Mouse (Mus musculus) heart, adult 2 months (tissue): ENCODE results near the gene Cbl. TPM values are rescaled to one million over a fixed set of nuclear protein-coding genes. Genes with fewer than 3 reads are reported as not detected.
A peak's percentile ranks its signal among the peaks of the same experiment; 100 is the strongest.

Experiments
- DNase-seq, 2 experiments: peaks; one replicate each; pipeline ENCODE4 v3.0.0; 2021
- H3K27ac ChIP-seq: fragments of 200-600 bp; 2 replicates; pipeline ENCODE4 v1.8.1; 2022
- H3K27me3 ChIP-seq: fragments of 200-500 bp; 2 replicates; pipeline ENCODE4 v1.6.1; 2012; ENCODE audit warnings: mild to moderate bottlenecking, low read length, inconsistent platforms, mixed read lengths; ENCODE audit not compliant: control insufficient read depth, insufficient read depth
- H3K36me3 ChIP-seq: fragments of 200-500 bp; 2 replicates; pipeline ENCODE4 v1.6.1; 2012; ENCODE audit warnings: low read length, inconsistent platforms; ENCODE audit not compliant: control insufficient read depth, insufficient read depth
- H3K4me1 ChIP-seq: fragments of 200-500 bp; 2 replicates; pipeline ENCODE4 v1.6.1; 2011; ENCODE audit warnings: low read length; ENCODE audit not compliant: control insufficient read depth, insufficient read depth
- H3K4me3 ChIP-seq: fragments of 200-600 bp; 2 replicates; pipeline ENCODE4 v1.8.1; 2022
- H3K79me2 ChIP-seq: fragments of 200-500 bp; replicated peaks from 2 replicates; pipeline ENCODE4 v1.6.1; 2012; ENCODE audit warnings: mild to moderate bottlenecking, inconsistent platforms, low read length, moderate library complexity, mixed read lengths; ENCODE audit not compliant: control insufficient read depth, insufficient read depth
- H3K9ac ChIP-seq: fragments of 200-500 bp; 2 replicates; pipeline ENCODE4 v1.6.1; 2012; ENCODE audit warnings: low read depth, mild to moderate bottlenecking, control low read depth, inconsistent platforms, low read length, mixed read lengths
- CTCF ChIP-seq: fragments of 200-600 bp; IDR thresholded peaks from 2 replicates; pipeline ENCODE4 v1.8.1; 2022; ENCODE audit warnings: antibody characterized with exemption, mild to moderate bottlenecking, moderate library complexity
- EP300 ChIP-seq: fragments of 200-500 bp; IDR thresholded peaks from 2 replicates; pipeline ENCODE4 v1.6.1; 2011; ENCODE audit warnings: low read depth, low read length, control low read depth; ENCODE audit not compliant: insufficient read depth
- POLR2A ChIP-seq: fragments of 200-500 bp; IDR thresholded peaks from 2 replicates; pipeline ENCODE4 v1.6.1; 2011; ENCODE audit warnings: mild to moderate bottlenecking, low read depth, low read length, control low read depth; ENCODE audit not compliant: insufficient read depth
- WGBS: fragments of 180-500 bp; shearing (Covaris S2); methylation state at CpG from one replicate; pipeline ENCODE4 v1.1.7; 2018; 5-methylcytosine and 5-hydroxymethylcytosine counted together
- intact Hi-C: fragments of 180-260 bp; cut with DNase I; formaldehyde crosslinking; loops from one replicate; pipeline ENCODE4 v1.15.1; 2025
- polyA plus RNA-seq: library from polyadenylated mRNA; depleted of rRNA; stranded (reverse); fragments of >200 nt; gene quantifications from 2 replicates; pipeline ENCODE4 v1.2.3, GENCODE M21; 2012
- total RNA-seq, 2 experiments: library from RNA; stranded (reverse); gene quantifications; 2 replicates each; pipeline ENCODE4 v1.2.3; 2021

The Cbl gene
- total and polyA plus RNA-seq, 3 experiments: 5.0 to 18.7 (median 17.8) TPM

DNA sequence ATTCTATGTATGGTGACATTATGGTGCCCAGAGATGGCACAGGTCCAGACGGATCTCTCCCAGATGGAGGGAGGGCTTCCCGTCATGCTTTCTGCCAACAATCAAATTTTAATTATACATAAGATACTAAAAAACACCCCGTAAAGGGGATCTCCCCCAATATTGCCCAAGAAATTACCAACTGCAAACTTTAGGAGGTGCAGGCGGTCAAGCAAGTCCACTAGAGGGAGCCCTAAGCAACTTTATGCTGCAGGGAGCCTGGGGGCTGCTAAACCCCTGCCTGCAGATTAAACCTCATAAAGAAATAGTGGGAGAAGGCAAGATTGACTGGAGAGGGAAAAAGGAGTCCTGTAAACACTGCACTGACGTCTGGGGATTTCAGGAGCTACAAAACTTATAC lies 5.6 kb upstream of the Cbl start:
- Histone ChIP-seq H3K27me3 (no peaks in the 10 kb centered on the region), H3K36me3 (no peaks in the 10 kb centered on the region), H3K79me2 (no peaks in the 10 kb centered on the region), H3K9ac (no peak overlapping the region), H3K4me1 (peaks cover under 1% of the 10 kb centered on the region), H3K4me3 (no peak overlapping the region), H3K27ac (no peak overlapping the region)
- DNase-seq: peak; percentile 37 to 57
- intact Hi-C loops: loop anchor here (2.0 to 10.0 kb wide), 2 partner anchors 151 to 255 kb away; no protein-coding TSS in a partner anchor
- 9% methylated on average over 5 of the region's 5 CpGs for WGBS
- TF ChIP-seq EP300: 0 out of 2 replicates have a peak, but pooled peaks have one; percentile 25
- TF ChIP-seq POLR2A: no peak
- peak; percentile 93 for TF ChIP-seq CTCF

DNA sequence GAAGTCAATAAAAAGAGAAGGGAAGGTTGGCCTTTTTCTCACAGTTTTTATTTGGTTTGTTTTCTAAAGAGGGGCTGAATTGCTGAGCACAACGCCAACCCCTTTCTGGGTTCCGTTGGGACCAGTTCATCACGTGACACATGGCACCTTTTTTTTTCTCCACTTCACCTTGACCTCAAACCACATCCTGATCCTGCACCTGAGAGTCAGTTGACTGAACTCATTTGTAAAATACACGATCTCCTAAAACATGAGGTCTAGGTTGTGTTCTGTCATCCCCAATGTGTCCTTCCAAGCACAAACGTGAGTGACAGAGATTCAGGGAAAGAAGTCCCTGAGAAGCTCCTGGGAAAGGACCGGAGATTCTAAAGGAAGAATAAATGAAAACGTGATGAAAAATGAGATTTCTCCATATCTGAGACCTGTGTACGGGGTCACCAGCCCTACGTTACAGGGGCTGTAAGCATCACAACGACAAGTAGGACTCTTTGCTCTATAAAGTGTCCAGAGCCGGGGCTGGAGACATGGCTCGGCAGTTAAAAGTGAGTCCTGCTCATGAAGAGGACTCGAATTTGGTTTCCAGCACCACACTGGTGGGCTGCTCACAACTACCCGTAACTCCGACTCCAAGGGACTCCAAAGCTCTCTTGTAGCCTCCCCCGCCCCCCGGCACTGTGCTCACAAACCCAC lies 4.8 kb upstream of the Cbl start:
- DNase-seq: no peak
- intact Hi-C loops: loop anchor here (2.0 to 10.0 kb wide), 2 partner anchors 152 to 254 kb away; no protein-coding TSS in a partner anchor
- Histone ChIP-seq H3K4me3 (no peak overlapping the region), H3K27ac (no peak overlapping the region), H3K27me3 (no peaks in the 10 kb centered on the region), H3K4me1 (peaks cover 2% of the 10 kb centered on the region), H3K36me3 (no peaks in the 10 kb centered on the region), H3K79me2 (no peaks in the 10 kb centered on the region), H3K9ac (no peak overlapping the region)
- TF ChIP-seq POLR2A (no peak), EP300 (no peak), CTCF (no peak)
- WGBS: 77% methylated on average over 17 of the region's 17 CpGs

DNA sequence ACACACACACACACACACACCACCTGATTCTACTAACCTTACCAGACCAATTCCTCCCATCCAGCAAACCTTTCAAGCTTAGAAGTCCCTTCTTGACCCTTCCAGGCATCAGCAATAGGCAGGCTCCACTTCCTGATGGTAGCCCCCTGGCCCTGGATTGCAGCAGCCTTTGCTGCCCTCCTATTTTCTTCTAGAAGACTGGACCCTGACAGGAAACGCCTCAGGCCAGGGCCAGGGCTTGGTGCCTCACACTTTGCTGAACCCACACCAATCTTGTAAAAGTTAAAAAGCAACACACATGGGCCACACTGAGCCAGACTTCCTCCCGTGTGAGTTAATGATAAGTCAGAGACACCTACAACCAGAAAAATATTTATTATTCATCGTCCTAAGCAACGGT lies 3.3 kb upstream of the Cbl start:
- no peaks in the 10 kb centered on the region; the same call in 1 of the 2 replicates for H3K36me3 ChIP-seq
- no peak for DNase-seq
- H3K79me2 ChIP-seq: peaks cover 4% of the 10 kb centered on the region; the same call in 1 of the 2 replicates
- H3K4me1 ChIP-seq: peaks cover 2% of the 10 kb centered on the region
- WGBS: 55% methylated on average over 4 of the region's 4 CpGs
- intact Hi-C loops: loop anchor here (10.0 kb wide), 1 partner anchor 252 kb away; no protein-coding TSS in a partner anchor
- TF ChIP-seq EP300 (no peak), CTCF (no peak), POLR2A (no peak)
- no peak overlapping the region for H3K4me3 ChIP-seq
- no peaks in the 10 kb centered on the region for H3K27me3 ChIP-seq
- no peak overlapping the region for H3K27ac ChIP-seq
- no peak overlapping the region for H3K9ac ChIP-seq

DNA sequence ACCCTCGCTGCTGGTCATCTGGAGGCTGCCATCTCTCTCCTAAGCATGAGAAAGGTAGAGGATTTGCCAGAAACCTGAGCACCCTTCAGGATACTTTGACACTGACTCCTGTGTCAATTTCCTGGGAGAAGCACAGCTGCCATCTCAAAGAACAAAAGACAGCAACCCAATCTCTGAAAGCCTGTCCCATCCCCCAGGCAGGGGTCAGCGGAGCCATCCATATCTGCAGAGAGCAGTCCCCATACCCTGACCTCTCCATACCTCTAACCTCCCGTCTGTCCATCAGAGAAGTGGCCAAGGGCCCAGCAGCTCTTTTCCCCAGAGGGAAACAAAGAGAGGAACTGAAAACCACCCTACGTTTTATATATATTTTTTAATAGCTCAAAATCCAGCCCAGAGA lies 2.8 kb upstream of the Cbl start:
- intact Hi-C loops: loop anchor here (10.0 kb wide), 1 partner anchor 252 kb away; no protein-coding TSS in a partner anchor
- H3K4me3 ChIP-seq: no peak overlapping the region
- DNase-seq: no peak
- no peaks in the 10 kb centered on the region for H3K27me3 ChIP-seq
- 76% methylated on average over 4 of the region's 4 CpGs for WGBS
- H3K4me1 ChIP-seq: peaks cover 4% of the 10 kb centered on the region
- TF ChIP-seq POLR2A: no peak
- no peak for TF ChIP-seq EP300
- no peak for TF ChIP-seq CTCF
- no peak overlapping the region for H3K9ac ChIP-seq
- no peaks in the 10 kb centered on the region; the same call in 1 of the 2 replicates for H3K36me3 ChIP-seq
- peaks cover 4% of the 10 kb centered on the region; the same call in 1 of the 2 replicates for H3K79me2 ChIP-seq
- no peak overlapping the region for H3K27ac ChIP-seq

DNA sequence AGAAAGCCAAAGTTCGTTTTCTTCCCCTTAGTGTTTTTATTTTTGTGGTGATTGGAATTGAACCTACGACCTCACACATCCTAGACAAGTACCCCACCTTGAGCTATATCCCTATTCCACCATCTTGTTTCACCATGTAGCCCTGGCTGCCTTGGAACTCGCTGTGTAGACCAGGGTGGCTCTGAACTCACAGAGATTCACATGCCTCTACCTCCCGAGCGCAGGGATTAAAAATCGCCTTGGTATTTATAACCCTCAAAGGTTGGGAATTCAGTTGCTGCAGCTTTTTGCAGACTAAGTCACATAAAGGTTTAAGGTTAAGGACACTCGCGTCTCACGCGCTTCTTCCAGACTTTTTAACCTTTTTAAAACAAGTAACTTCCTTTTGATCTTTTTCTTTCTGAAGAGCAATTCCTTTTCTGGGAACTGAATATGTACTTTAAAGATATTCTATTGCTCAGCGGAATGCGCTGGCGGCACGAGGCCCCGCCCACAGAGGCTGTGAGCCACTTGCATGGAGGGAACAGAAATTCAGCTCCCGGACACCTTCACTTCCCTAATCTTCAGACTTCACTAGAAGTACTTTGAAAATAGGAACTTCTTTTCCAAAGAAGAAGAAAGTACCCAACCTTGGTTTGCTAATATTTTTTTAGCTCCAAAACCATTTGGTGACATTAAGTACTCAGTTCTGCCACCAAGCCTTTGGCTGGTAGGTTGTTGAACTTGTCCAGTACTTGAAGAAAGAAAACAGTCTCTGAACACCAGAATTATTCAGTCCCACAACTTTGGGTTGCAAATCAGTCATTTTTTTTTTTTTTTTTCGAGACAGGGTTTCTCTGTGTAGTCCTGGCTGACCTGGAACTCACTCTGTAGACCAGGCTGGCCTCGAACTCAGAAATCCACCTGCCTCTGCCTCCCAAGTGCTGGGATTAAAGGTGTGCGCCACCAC lies 904 bp upstream of the Cbl start:
- TF ChIP-seq CTCF (no peak), POLR2A (no peak), EP300 (no peak)
- Histone ChIP-seq H3K79me2 (peaks cover 4% of the 10 kb centered on the region; the same call in 1 of the 2 replicates), H3K36me3 (no peaks in the 10 kb centered on the region; the same call in 1 of the 2 replicates), H3K4me1 (peaks cover 8% of the 10 kb centered on the region), H3K4me3 (peak overlapping the region; percentile 42), H3K9ac (peak overlapping the region; percentile 45), H3K27ac (peak overlapping the region; percentile 79), H3K27me3 (no peaks in the 10 kb centered on the region)
- DNase-seq: peak; percentile 68 to 81
- WGBS: 19% methylated on average over 19 of the region's 19 CpGs
- intact Hi-C loops: loop anchor here (1.0 to 10.0 kb wide), 3 partner anchors 52 to 250 kb away; no protein-coding TSS in a partner anchor
